Mouse (Mus musculus): Measurements from ENCODE around the gene Dync1i2.

GRCm38 (mm10) chr2:71203819-71204432, 7.6 kb upstream of the Dync1i2 start:
- TF ChIP-seq CTCF (IDR thresholded peaks at IDR 0.05) (no peak), POLR2A (IDR thresholded peaks at IDR 0.05; ENCODE audit: insufficient read depth, low read depth, low read length) (peak; percentile 46), EP300 (IDR thresholded peaks at IDR 0.05; ENCODE audit: insufficient read depth, low read depth, low read length) (no peak)
